Mouse (Mus musculus) brain, adult 10 weeks (tissue): Measurements from ENCODE around the gene Btla. TPM values are rescaled to one million over a fixed set of nuclear protein-coding genes. Genes with fewer than 3 reads are reported as not detected.

Experiments
- polyA plus RNA-seq: library from polyadenylated mRNA; stranded (reverse); fragments of 350-450 nt; fragmentation: Illumina TruSeq; extraction: RNeasy Lipid Tissue Mini Kit (QIAGEN cat#74804); gene quantifications from one replicate; pipeline ENCODE4 v1.2.3, GENCODE M21; 2015; ENCODE audit warnings: low read depth, low replicate concordance

Btla gene
- 1.1 TPM for polyA plus RNA-seq

DNA sequence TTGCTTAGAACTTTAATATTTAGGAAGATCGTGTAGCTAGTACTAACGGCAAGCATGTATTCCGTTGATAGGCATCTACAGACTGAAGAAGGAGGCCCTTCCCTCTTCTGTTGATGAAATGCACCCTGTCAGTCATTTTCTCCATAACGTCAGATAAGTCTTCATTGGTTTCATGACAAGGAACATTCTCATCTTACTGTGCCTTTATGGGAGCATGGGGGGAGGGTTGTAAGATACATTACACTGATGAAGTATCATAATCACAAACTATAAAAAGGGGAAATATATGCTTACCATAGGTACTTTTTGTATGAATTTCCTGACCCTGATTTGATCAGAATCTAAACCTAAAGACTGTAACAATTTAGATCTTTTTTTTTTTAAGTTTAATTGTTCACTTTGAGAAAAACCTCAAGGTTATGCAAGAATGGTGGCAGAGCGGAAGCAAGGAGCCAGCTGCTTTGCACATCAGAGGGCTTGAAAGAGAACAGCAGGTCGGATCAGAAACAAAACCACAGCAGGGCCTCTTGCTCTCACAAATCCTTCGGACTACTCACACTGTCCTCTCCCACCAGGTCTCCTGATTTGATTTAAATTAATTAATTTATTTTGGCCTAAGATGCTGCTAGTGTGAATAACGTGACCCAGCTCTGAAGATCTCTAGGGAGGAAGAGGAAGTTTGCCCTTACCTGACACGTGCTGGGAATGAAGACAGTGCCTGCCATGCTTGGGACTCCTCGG is at the start of gene Btla:
Btla (plus strand) TSS at position 668 of the 741 bp plus-strand sequence.

Other genes starting within 250 kb of the Btla start
- gene Ccdc80, start 130.9 kb upstream of the Btla start, polyA plus RNA-seq = 4.8 TPM
- gene Slc35a5, start 65.6 kb upstream of the Btla start, polyA plus RNA-seq = 45.6 TPM
- 54.9 TPM for gene Atg3, start 65.5 kb upstream of the Btla start, polyA plus RNA-seq
- gene Cd200, start 184.7 kb downstream of the Btla start, polyA plus RNA-seq = 146 TPM